Mouse (Mus musculus): ENCODE measurements around the gene E330017A01Rik.

DNA sequence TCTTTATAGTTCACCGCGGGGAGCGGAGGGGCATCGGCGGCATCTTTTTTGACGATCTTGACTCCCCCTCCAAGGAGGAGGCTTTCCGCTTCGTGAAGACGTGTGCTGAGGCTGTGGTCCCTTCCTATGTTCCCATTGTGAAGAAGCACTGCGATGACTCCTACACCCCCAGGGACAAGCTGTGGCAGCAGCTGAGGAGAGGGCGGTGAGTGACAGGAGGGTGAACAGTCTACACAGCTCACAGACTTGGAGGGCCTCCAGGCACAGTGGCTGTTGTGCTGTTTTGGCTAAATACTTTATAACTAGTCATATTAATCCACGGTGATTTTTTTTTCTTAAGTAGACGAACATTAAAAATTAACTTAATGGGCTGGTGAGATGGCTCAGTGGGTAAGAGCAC, 36.7 kb upstream of the E330017A01Rik start:
- TF ChIP-seq CTCF (IDR thresholded peaks at IDR 0.05; ENCODE audit: control insufficient read depth, insufficient read depth, insufficient replicate concordance, low read depth, low read length) (no peak), POLR2A (IDR thresholded peaks at IDR 0.05; ENCODE audit: control insufficient read depth, low read depth, low read length) (no peak)
